Mouse (Mus musculus) limb, embryonic 14.5 days (tissue): ENCODE measurements around the gene Zdhhc14. TPM values are rescaled to one million over a fixed set of nuclear protein-coding genes. Genes with fewer than 3 reads are reported as not detected.

ENCODE experiments used
- ATAC-seq: fragments of 200-750 bp; cut with Nextera tagmentation; 2 replicates; pipeline ENCODE4 v1.8.0; 2017; ENCODE audit warnings: low read depth, moderate number of reproducible peaks, moderate TSS enrichment; ENCODE audit not compliant: low FRiP score
- DNase-seq: peaks from one replicate; pipeline ENCODE4 v3.0.0-alpha.2; 2015; ENCODE audit warnings: low spot score
- H3K27ac ChIP-seq: fragments of 300-500 bp; sonication (generic); replicated peaks from 2 replicates; pipeline ENCODE4 v1.5.1; 2014; ENCODE audit warnings: low read depth, mild to moderate bottlenecking, low read length, moderate library complexity, mixed read lengths
- H3K27me3 ChIP-seq: fragments of 300-500 bp; sonication (generic); 2 replicates; pipeline ENCODE4 v1.6.1; 2014; ENCODE audit warnings: low read length, mixed read lengths; ENCODE audit not compliant: control insufficient read depth, insufficient read depth
- H3K36me3 ChIP-seq: fragments of 300-500 bp; sonication (generic); 2 replicates; pipeline ENCODE4 v1.6.1; 2014; ENCODE audit warnings: mild to moderate bottlenecking, low read length, moderate library complexity, mixed read lengths; ENCODE audit not compliant: control insufficient read depth, insufficient read depth
- H3K4me1 ChIP-seq: fragments of 300-500 bp; sonication (generic); 2 replicates; pipeline ENCODE4 v1.6.1; 2014; ENCODE audit warnings: antibody characterized with exemption, low read length, mixed read lengths; ENCODE audit not compliant: control insufficient read depth, insufficient read depth
- H3K4me2 ChIP-seq: fragments of 300-500 bp; sonication (generic); replicated peaks from 2 replicates; pipeline ENCODE4 v1.6.1; 2014; ENCODE audit warnings: low read depth, mild to moderate bottlenecking, low read length, moderate library complexity; ENCODE audit not compliant: severe bottlenecking
- H3K4me3 ChIP-seq: fragments of 300-500 bp; sonication (generic); replicated peaks from 2 replicates; pipeline ENCODE4 v1.5.1; 2014; ENCODE audit warnings: low read length
- H3K9ac ChIP-seq: fragments of 300-500 bp; sonication (generic); 2 replicates; pipeline ENCODE4 v1.6.1; 2014; ENCODE audit warnings: mild to moderate bottlenecking, low read depth, low read length, moderate library complexity; ENCODE audit not compliant: severe bottlenecking
- H3K9me3 ChIP-seq: fragments of 300-500 bp; sonication (generic); 2 replicates; pipeline ENCODE4 v1.6.1; 2016; ENCODE audit warnings: low read length; ENCODE audit not compliant: control insufficient read depth
- POLR2A ChIP-seq: fragments of 200-500 bp; IDR thresholded peaks from 2 replicates; pipeline ENCODE4 v1.8.0; 2012; ENCODE audit warnings: inconsistent platforms, mild to moderate bottlenecking, moderate library complexity, borderline replicate concordance; ENCODE audit not compliant: insufficient read depth, insufficient read length; ENCODE audit errors: extremely low read depth
- WGBS: fragments of 180-500 bp; shearing (Covaris S2); extraction: QIAGEN DNeasy Blood & Tissue Kit; methylation state at CpG from one replicate; pipeline ENCODE4 v1.1.7; 2014; 5-methylcytosine and 5-hydroxymethylcytosine counted together
- polyA plus RNA-seq, 2 experiments: library from polyadenylated mRNA; depleted of rRNA in 1 of 2; stranded (reverse) in 1 of 2; unstranded in 1 of 2; fragments of >200 nt; fragmentation: Nextera tagmentation in 1 of 2; extraction: Ambion mirVana in 1 of 2; gene quantifications; 2 replicates each; pipeline versions ENCODE4 v1.2.1 to v1.2.3; 2012 to 2014

Zdhhc14 gene
- polyA plus RNA-seq, 2 experiments: 3.0 to 4.3 TPM

DNA sequence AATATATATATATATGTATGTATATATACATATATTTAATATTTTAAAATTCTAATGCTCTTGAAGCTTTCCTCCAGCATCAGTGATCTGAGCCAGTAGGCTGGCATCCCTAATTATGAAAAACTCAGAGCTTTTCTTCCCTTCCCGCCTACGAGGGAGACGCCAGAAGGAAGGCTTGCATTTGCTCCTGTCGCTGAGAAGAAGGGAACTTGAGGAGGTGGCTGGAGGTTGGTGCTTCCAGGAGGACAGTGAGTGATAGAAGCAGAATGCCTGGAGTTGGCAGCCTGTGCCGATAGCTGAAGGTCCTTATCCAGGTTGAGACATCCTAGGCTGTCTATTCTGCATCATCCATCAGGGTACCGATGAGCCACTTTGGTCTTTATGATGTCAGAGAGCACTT is 37.2 kb downstream of the Zdhhc14 start:
- TF ChIP-seq POLR2A: no peak
- Histone ChIP-seq H3K27me3 (no peaks in the 10 kb centered on the region), H3K4me2 (no peak overlapping the region), H3K4me1 (no peaks in the 10 kb centered on the region), H3K9me3 (no peaks in the 10 kb centered on the region), H3K4me3 (no peak overlapping the region), H3K9ac (no peak overlapping the region), H3K27ac (no peak overlapping the region), H3K36me3 (no peaks in the 10 kb centered on the region)
- DNase-seq (no peak), ATAC-seq (no peak)
- 91% methylated on average over 6 of the region's 6 CpGs for WGBS

DNA sequence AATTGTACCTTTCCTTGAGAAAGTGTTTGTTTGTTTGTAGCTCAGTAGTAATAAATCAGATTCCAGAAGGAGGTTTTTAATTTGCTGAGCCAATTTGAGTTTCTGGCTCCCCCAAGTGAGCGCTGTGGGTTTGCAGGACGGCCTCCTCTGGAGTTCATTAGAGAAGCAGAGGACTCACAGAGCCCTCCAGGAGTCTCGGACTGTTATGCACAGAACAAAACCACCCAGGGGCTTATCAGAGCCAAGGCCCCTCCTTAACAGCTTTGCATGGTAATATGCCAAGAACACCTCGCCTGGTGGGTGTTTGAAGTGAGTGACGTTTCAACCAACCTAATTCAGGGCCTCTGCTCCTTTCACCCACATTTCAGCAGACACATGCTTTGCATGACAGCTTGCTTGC is 40.5 kb downstream of the Zdhhc14 start:
- 37% methylated on average over 5 of the region's 5 CpGs for WGBS
- ATAC-seq: no peak
- no peak for DNase-seq
- H3K27ac ChIP-seq: no peak overlapping the region
- no peaks in the 10 kb centered on the region for H3K9me3 ChIP-seq
- H3K9ac ChIP-seq: no peak overlapping the region
- H3K4me3 ChIP-seq: no peak overlapping the region
- H3K4me2 ChIP-seq: no peak overlapping the region
- no peaks in the 10 kb centered on the region for H3K36me3 ChIP-seq
- no peaks in the 10 kb centered on the region for H3K27me3 ChIP-seq
- TF ChIP-seq POLR2A: no peak
- no peaks in the 10 kb centered on the region for H3K4me1 ChIP-seq

DNA sequence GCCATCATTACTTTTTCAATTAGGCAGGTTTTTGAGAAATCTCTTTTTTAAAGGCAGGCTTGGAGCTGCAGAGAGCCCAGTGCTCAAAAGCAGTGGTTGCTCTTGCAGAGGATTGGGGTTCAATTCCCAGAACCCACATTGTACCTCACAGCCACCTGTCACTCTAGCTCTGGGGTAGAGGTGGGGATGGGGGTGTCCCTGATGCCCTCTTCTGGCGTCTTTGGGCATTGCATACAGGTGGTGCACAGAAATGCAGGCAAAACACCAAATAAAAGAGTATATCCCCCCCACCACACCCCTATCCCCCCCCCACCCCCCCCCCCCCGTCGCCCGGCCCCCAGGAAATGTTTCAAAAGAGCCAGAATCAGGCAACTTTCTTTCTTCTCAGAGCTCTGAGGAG is 43.0 kb downstream of the Zdhhc14 start:
- DNase-seq: no peak
- Histone ChIP-seq H3K9me3 (no peaks in the 10 kb centered on the region), H3K4me2 (no peak overlapping the region), H3K27ac (no peak overlapping the region), H3K36me3 (no peaks in the 10 kb centered on the region), H3K9ac (no peak overlapping the region), H3K27me3 (no peaks in the 10 kb centered on the region), H3K4me3 (no peak overlapping the region), H3K4me1 (no peaks in the 10 kb centered on the region)
- TF ChIP-seq POLR2A: no peak
- no peak for ATAC-seq
- WGBS: 40% methylated on average over 3 of the region's 4 CpGs

DNA sequence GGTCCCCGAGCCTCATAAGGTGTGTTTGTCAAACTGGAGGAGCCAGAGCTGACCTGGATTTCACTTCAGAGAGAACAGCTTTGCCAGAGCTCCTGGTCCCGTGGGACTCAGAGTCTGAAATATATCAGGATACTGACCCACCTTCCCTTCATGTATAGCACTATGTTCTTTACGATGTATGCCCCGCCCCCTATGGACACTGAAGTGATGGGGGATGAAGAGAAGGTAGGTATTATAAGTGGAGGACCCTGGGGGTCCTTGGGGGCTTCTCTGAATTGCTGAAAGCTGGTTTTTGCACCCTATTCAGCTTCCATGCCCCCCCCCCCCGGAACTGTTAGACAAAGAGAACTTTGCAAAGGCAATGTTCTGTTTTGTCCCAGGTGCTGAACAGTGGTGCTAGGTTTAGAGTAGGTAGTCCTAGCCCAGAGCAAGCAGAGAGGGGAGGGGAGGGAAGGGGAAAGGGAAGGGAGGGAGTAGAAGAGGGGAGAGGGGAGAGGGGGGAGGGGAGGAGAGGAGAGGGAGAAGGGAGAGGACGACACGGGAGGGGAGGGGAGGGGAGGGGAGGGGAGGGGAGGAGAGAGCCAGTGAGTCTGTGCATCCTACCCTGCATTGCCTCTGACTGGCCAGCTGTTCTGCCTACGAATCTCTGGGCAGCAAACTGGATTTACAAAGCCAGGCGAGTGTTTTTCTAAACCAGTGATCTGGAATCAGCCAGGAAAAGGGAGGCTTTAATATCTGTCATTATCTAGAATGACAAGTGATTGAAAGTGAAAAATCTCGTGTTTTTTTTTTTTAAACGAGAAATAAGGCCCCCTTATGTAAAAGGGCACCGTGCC is 44.1 kb downstream of the Zdhhc14 start:
- Histone ChIP-seq H3K9me3 (no peaks in the 10 kb centered on the region), H3K4me2 (no peak overlapping the region), H3K36me3 (no peaks in the 10 kb centered on the region), H3K27me3 (no peaks in the 10 kb centered on the region), H3K27ac (no peak overlapping the region), H3K4me1 (no peaks in the 10 kb centered on the region), H3K9ac (no peak overlapping the region), H3K4me3 (no peak overlapping the region)
- WGBS: 68% methylated on average over 10 of the region's 12 CpGs
- no peak for TF ChIP-seq POLR2A
- DNase-seq (no peak), ATAC-seq (no peak)

DNA sequence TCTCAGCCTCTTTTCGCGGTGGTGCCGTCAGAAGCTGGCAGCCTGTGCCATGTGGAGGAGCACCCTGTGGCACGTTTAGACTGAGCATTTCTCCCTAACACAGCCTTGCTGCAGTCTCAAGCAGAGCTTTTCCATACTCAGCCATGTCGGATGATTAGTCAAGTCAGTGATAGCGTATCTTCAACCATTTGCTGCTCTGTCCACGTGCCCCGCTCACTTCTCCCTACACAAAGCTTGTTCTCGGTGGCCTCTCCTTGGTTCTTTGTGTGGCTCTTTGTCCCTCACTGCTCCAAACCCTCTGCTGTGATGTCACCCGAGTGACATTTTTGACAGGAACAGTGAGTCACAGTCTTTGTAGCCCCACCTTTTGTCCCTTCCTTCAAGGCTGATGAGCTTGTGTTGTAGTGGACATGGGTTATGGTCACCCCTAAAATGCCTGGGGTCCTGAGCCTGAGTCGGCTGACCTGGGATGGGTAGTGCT is 44.8 kb downstream of the Zdhhc14 start:
- Histone ChIP-seq H3K9me3 (no peaks in the 10 kb centered on the region), H3K36me3 (no peaks in the 10 kb centered on the region), H3K4me3 (no peak overlapping the region), H3K27ac (no peak overlapping the region), H3K9ac (no peak overlapping the region), H3K4me1 (no peaks in the 10 kb centered on the region), H3K27me3 (no peaks in the 10 kb centered on the region), H3K4me2 (no peak overlapping the region)
- no peak for TF ChIP-seq POLR2A
- ATAC-seq (no peak), DNase-seq (no peak)
- WGBS: 79% methylated on average over 11 of the region's 11 CpGs
